Mouse (Mus musculus) left cerebral cortex, postnatal 25 days (tissue): ENCODE measurements around the gene Atp8b4. TPM values are rescaled to one million over a fixed set of nuclear protein-coding genes. Genes with fewer than 3 reads are reported as not detected.
"Not testable (repeated sequence)": the region's sequence is repeated elsewhere in the genome, so short reads cannot be mapped to it uniquely, and the experiment has no call there.

Experiments
- DNase-seq, 2 experiments: peaks; one replicate each; pipeline ENCODE4 v3.0.0; 2022; ENCODE audit warnings: low spot score in 2 of 2, mixed read lengths in 1 of 2
- intact Hi-C: fragments of 180-260 bp; cut with DNase I; formaldehyde crosslinking; loops from one replicate; pipeline ENCODE4 v1.15.1; 2025
- total RNA-seq, 2 experiments: library from RNA; stranded (reverse); gene quantifications; 2 replicates each; pipeline ENCODE4 v1.2.3; 2021

Atp8b4 gene
- not detected for total RNA-seq

GRCm38 (mm10) chr2:126500521-126500920 is at the start of gene Atp8b4:
Gene Atp8b4 (minus strand): TSS chr2:126500674.
- intact Hi-C loops: no loop called here

GRCm38 (mm10) chr2:126549681-126550080 is 49.2 kb upstream of the Atp8b4 start:
- intact Hi-C loops: no loop called here
- DNase-seq: no peak

More at GRCm38 (mm10) chr2:126500521-126500920, at the start of gene Atp8b4:
- DNase-seq: no peak

GRCm38 (mm10) chr2:126546392-126546791 is 45.9 kb upstream of the Atp8b4 start:
- DNase-seq: no peak
- intact Hi-C loops: no loop called here

GRCm38 (mm10) chr2:126545297-126545696 is 44.8 kb upstream of the Atp8b4 start:
- DNase-seq: no peak
- intact Hi-C loops: no loop called here

GRCm38 (mm10) chr2:126542211-126542610 is 41.7 kb upstream of the Atp8b4 start:
- intact Hi-C loops: no loop called here
- peak in 1 of 2 experiments; percentile 31 for DNase-seq

- no peak for DNase-seq
- intact Hi-C loops: no loop called here
Observed at GRCm38 (mm10) chr2:126540390-126540925, 40.0 kb upstream of the Atp8b4 start.

GRCm38 (mm10) chr2:126537654-126538053 is 37.2 kb upstream of the Atp8b4 start:
- intact Hi-C loops: no loop called here
- no peak for DNase-seq

GRCm38 (mm10) chr2:126530581-126530980 is 30.1 kb upstream of the Atp8b4 start:
- DNase-seq: no peak
- intact Hi-C loops: no loop called here

GRCm38 (mm10) chr2:126527461-126527860 is 27.0 kb upstream of the Atp8b4 start:
- DNase-seq: no peak
- intact Hi-C loops: loop anchor here (10.0 kb wide), 1 partner anchor 863 kb away; no protein-coding TSS in a partner anchor

GRCm38 (mm10) chr2:126524271-126524670 is 23.8 kb upstream of the Atp8b4 start:
- intact Hi-C loops: loop anchor here (5.0 to 10.0 kb wide), 3 partner anchors 517 to 859 kb away; no protein-coding TSS in a partner anchor
- no peak for DNase-seq

GRCm38 (mm10) chr2:126523101-126523745 is 22.7 kb upstream of the Atp8b4 start:
- not testable (repeated sequence) for DNase-seq
- intact Hi-C loops: loop anchor here (5.0 to 10.0 kb wide), 3 partner anchors 516 to 858 kb away; no protein-coding TSS in a partner anchor

- DNase-seq: no peak
- intact Hi-C loops: loop anchor here (5.0 to 10.0 kb wide), 3 partner anchors 515 to 857 kb away; no protein-coding TSS in a partner anchor
Observed at GRCm38 (mm10) chr2:126522056-126522455, 21.6 kb upstream of the Atp8b4 start.

GRCm38 (mm10) chr2:126521471-126521870 is 21.0 kb upstream of the Atp8b4 start:
- no peak for DNase-seq
- intact Hi-C loops: loop anchor here (5.0 to 10.0 kb wide), 3 partner anchors 514 to 857 kb away; no protein-coding TSS in a partner anchor

- peak; percentile 12 to 46 for DNase-seq
- intact Hi-C loops: loop anchor here (5.0 to 10.0 kb wide), 3 partner anchors 514 to 856 kb away; no protein-coding TSS in a partner anchor
Observed at GRCm38 (mm10) chr2:126520828-126521227, 20.4 kb upstream of the Atp8b4 start.

GRCm38 (mm10) chr2:126519872-126520581 is 19.6 kb upstream of the Atp8b4 start:
- intact Hi-C loops: loop anchor here (5.0 to 10.0 kb wide), 3 partner anchors 513 to 855 kb away; no protein-coding TSS in a partner anchor
- DNase-seq: no peak

- intact Hi-C loops: no loop called here
- DNase-seq: no peak
Observed at GRCm38 (mm10) chr2:126515069-126515826, 14.8 kb upstream of the Atp8b4 start.

- DNase-seq: no peak
- intact Hi-C loops: no loop called here
Observed at GRCm38 (mm10) chr2:126508228-126508627, 7.8 kb upstream of the Atp8b4 start.

GRCm38 (mm10) chr2:126507477-126507876 is 7.0 kb upstream of the Atp8b4 start:
- DNase-seq: no peak
- intact Hi-C loops: no loop called here

GRCm38 (mm10) chr2:126505156-126505555 is 4.7 kb upstream of the Atp8b4 start:
- intact Hi-C loops: no loop called here
- no peak for DNase-seq

GRCm38 (mm10) chr2:126499730-126500129 is 744 bp downstream of the Atp8b4 start:
- intact Hi-C loops: no loop called here
- no peak for DNase-seq
